Mouse (Mus musculus): ENCODE measurements at regions not wholly inside any gene's neighbourhood (a gene's known extent, or its start where the extent isn't known, plus 50 kb on each side); places are given as distances from the start of the nearest gene placed in this dataset.

DNA sequence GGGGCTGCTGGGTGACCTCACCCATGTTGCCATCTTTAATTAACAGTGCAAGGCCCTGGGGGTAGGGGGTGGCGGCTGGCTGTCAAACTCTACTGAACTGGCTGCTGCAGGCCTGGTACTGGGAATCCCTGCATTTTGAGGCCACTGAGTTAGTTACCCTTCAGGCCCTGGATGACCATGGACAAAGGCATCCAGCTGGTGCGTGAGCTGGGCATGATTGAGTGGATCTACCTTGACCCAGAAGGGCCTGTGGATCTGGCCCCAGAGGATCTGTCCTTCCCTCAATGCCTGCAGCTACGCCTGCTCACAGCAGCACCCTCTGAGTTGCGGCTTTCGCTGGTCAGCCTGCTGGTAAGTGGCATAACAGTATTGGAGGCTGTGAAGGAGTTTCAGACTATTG lies 1699.2 kb downstream of the Car8 start:
- TF ChIP-seq POLR2A (IDR thresholded peaks at IDR 0.05; ENCODE audit: borderline replicate concordance, extremely low read depth, insufficient read depth, insufficient read length, poor library complexity, severe bottlenecking) = no peak
- no peak for TF ChIP-seq CTCF (IDR thresholded peaks at IDR 0.05; ENCODE audit: borderline replicate concordance, extremely low read depth, insufficient read depth, insufficient read length)
